Mouse (Mus musculus): ENCODE measurements around the gene Rps27a.

Gene Rps27a

DNA sequence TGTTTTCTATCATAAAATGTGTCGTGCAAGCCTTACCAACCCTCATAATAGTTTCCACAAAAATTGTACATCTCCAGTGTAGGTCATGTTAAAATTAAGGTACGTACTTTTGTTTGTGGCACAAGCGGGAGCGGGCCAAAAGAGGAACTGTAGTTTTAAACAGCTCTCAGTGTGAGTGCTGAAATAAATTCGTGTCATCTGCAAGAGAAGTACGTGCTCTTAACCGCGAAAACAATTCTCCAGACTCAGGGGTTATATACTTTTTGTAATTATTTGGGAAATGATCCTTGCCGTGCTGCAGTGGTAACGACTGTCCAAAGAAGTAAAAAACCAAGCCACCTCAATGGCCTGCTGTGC is 33.6 kb downstream of the Rps27a start:
- in situ Hi-C loops (cut with MboI; ENCODE audit: low sequenced_read_pairs), result no loop called here

DNA sequence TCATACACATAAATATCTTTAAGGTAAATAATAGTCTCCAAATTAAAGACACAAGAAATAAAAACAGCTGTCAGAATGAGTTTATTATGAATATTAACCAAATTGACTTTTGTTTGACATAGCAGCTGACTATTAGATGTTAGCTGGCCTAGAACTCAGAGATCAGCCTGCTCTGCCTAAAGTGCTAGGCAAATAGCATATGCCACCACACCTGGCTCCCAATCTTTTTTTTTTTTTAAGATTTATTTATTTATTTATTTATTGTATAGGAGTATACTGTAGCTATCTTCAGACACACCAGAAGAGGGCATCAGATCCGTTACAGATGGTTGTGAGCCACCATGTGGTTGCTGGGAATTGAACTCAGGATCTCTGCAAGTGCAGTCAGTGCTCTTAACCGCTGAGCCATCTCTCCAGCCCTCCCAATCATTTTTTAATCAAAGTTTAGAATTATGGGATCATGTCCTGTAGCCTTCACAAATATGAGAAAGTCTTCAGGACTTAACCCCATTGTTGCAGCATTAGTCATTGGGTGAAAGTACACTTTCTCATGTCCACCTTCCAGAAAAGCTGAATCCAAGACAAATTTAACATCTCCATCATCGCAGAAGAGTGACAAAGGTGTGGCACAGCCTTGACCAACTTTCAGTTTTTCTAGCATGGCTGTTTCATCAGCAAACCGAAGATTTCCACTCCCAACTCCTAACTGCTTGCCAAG is 34.9 kb downstream of the Rps27a start:
- in situ Hi-C loops (cut with MboI; ENCODE audit: low sequenced_read_pairs), result no loop called here

- in situ Hi-C loops (cut with MboI; ENCODE audit: low sequenced_read_pairs), result no loop called here
Observed at GRCm38 (mm10) chr11:29509421-29509820, 38.5 kb downstream of the Rps27a start.

DNA sequence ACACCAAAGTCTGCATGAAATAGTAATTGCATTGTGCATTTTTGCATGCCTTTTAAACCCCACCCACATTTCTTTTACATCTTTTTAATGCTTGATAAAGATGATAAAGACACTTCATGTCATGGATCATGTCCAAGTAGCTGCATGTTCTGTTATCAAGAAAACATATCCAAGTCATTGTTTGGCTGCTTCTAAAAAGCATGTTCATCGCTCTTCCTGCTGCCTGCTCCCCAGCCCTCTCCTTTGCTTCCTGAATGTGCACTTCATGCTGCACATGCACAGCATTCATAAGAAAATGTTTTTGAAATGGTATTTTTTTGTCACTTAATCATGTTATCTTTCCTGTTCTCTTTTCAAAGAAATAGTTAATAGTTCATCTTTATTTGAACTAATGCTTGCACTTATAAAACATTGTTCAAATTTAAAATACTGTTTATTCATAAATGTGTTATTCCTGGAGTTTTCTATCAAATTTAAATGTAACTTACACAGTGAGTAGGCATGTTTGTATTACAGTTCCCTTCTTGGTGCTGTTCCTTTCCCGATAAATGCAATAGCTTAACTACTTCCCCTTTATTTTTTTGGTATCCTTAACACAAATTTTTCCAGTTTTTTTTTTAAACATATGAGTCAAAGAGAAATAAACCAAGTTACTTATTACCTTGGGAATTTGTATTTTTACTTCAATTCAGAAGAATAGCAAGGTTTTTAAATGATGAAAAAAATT is 42.8 kb downstream of the Rps27a start:
- in situ Hi-C loops (cut with MboI; ENCODE audit: low sequenced_read_pairs), result no loop called here

DNA sequence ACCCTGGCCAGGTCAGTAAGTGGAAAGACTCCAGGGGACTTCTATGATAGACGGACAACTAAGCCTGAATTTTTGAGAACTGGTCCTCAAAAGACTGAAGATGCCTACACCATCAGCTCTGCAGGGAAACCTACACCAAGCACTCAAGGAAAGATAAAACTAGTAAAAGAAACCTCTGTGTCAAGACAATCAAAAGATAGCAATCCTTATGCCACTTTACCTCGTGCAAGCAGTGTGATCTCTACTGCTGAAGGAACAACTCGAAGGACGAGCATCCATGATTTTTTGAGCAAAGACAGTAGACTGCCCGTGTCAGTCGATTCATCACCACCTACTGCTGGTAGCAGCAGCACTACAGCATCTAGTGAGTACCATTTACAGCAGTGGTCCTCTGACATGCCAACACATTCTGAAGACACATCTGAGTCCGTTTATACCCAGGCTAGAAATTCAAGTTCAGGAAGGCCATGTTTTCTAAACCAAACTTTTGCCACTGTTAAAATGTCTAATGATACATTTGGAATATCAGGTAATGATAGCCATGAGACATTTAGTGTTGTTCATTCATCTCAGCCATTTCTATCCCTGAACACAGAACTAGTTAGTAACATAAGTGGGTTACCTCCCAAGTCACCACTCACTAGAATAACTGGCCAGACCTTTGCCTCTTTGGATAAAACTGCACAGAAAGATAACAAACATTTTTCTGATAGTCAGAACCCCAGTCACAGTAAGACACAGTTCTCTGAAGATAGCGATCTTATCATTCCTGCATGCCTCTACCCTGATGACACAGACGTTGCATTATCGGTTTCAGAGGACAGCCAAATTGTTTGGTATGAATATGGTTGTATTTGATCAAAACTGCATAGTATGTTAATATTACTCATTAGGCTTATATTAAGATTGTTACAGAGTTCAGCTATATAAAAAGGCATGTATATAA is 43.7 kb downstream of the Rps27a start:
- in situ Hi-C loops (cut with MboI; ENCODE audit: low sequenced_read_pairs), result no loop called here

GRCm38 (mm10) chr11:29496962-29497361 is 50.9 kb downstream of the Rps27a start:
- in situ Hi-C loops (cut with MboI; ENCODE audit: low sequenced_read_pairs), result no loop called here
